Mouse (Mus musculus) midbrain, embryonic 13.5 days (tissue): ENCODE measurements around the gene Mob3a. TPM values are rescaled to one million over a fixed set of nuclear protein-coding genes. Genes with fewer than 3 reads are reported as not detected.
A peak's percentile ranks its signal among the peaks of the same experiment; 100 is the strongest.
"Not testable (repeated sequence)": the region's sequence is repeated elsewhere in the genome, so short reads cannot be mapped to it uniquely, and the experiment has no call there.

Source experiments
- ATAC-seq: fragments of 200-750 bp; cut with Nextera tagmentation; 2 replicates; pipeline ENCODE4 v1.8.0; 2017; ENCODE audit warnings: mild to moderate bottlenecking, moderate TSS enrichment, moderate library complexity
- H3K27ac ChIP-seq: fragments of 300-500 bp; sonication (generic); 2 replicates; pipeline ENCODE4 v1.5.1; 2015; ENCODE audit warnings: inconsistent platforms, mild to moderate bottlenecking, moderate library complexity
- H3K27me3 ChIP-seq: fragments of 300-500 bp; sonication (generic); 2 replicates; pipeline ENCODE4 v1.6.1; 2015; ENCODE audit warnings: mild to moderate bottlenecking, inconsistent platforms
- H3K36me3 ChIP-seq: fragments of 300-500 bp; sonication (generic); 2 replicates; pipeline ENCODE4 v1.6.1; 2015; ENCODE audit warnings: mild to moderate bottlenecking, inconsistent platforms
- H3K4me1 ChIP-seq: fragments of 300-500 bp; sonication (generic); replicated peaks from 2 replicates; pipeline ENCODE4 v1.6.1; 2015; ENCODE audit warnings: inconsistent platforms
- H3K4me2 ChIP-seq: fragments of 300-500 bp; sonication (generic); replicated peaks from 2 replicates; pipeline ENCODE4 v1.6.1; 2015; ENCODE audit warnings: moderate library complexity, mild to moderate bottlenecking, inconsistent platforms
- H3K4me3 ChIP-seq: fragments of 300-500 bp; sonication (generic); replicated peaks from 2 replicates; pipeline ENCODE4 v1.5.1; 2015; ENCODE audit warnings: mild to moderate bottlenecking, inconsistent platforms
- H3K9ac ChIP-seq: fragments of 300-500 bp; sonication (generic); replicated peaks from 2 replicates; pipeline ENCODE4 v1.6.1; 2015; ENCODE audit warnings: mild to moderate bottlenecking, inconsistent platforms
- H3K9me3 ChIP-seq: fragments of 300-500 bp; sonication (generic); 2 replicates; pipeline ENCODE4 v1.6.1; 2016; ENCODE audit warnings: mild to moderate bottlenecking, inconsistent platforms
- WGBS: fragments of 180-500 bp; shearing (Covaris S2); methylation state at CpG from one replicate; pipeline ENCODE4 v1.1.7; 2015; 5-methylcytosine and 5-hydroxymethylcytosine counted together
- polyA plus RNA-seq: library from polyadenylated mRNA; unstranded; fragments of >200 nt; fragmentation: Nextera tagmentation; extraction: Ambion mirVana; gene quantifications from 2 replicates; pipeline ENCODE4 v1.2.1, GENCODE M21; 2015

Mob3a gene
- polyA plus RNA-seq, 1 experiment from 2014 or later, result 58.3 TPM

DNA sequence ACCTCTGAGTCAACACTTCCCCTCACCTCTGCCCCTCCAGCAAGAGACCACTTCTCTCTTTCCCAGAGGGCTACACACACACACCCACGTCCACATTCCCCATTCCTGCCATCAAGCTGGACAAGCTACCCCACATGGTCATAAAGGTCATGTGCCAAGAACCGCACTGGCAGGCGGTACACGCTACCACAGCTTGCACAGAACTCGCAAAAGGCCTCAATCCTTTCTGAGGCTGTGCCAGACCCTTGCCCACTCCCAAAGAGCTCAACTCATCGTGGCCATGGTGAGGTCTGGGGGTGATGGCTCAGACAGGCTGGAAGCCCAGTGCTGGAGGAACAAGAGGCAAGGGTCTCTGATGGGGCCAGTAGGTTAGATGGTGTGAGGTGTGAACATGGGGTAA, 46.9 kb downstream of the Mob3a start:
- Histone ChIP-seq H3K4me1 (peaks cover 35% of the 10 kb centered on the region), H3K4me2 (peak overlapping the region; percentile 79), H3K9ac (peak overlapping the region; percentile 96), H3K27ac (no peak overlapping the region), H3K27me3 (no peaks in the 10 kb centered on the region), H3K36me3 (peaks cover 9% of the 10 kb centered on the region), H3K4me3 (peak overlapping the region; percentile 91; the same call in 1 of the 2 replicates), H3K9me3 (no peaks in the 10 kb centered on the region)
- WGBS, result 90% methylated on average over 6 of the region's 6 CpGs
- no peak for ATAC-seq

DNA sequence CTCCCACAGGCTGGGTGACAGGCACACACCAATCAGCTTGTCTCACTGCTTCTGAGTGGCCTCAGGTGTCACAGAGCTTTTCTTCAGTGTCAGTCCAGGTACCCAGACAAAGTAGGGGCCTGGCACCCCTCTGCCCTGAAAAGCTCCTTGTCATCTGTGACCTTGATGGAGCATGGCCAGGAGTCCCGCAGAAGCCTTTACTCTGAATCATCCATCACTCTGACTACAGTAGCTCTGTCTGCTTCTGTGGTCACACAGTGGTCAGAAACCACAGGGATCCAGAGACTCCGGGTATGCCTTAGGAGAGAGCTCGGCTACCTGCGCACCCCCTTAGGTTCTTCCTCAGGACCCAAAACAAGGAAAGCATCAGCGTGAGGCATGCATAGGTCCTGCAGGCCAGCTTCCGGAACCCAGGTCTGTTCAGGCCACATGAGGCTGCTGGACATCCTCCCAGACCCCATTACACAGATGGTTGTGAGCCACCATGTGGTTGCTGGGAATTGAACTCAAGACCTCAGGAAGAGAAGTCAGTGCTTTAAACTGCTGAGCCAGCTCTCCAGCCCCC, 48.5 kb downstream of the Mob3a start:
- no peak overlapping the region for H3K4me3 ChIP-seq
- ATAC-seq, result no peak
- H3K9me3 ChIP-seq, result no peaks in the 10 kb centered on the region
- H3K27ac ChIP-seq, result no peak overlapping the region
- peaks cover 14% of the 10 kb centered on the region for H3K36me3 ChIP-seq
- no peaks in the 10 kb centered on the region for H3K27me3 ChIP-seq
- H3K9ac ChIP-seq, result no peak overlapping the region
- H3K4me2 ChIP-seq, result no peak overlapping the region
- 98% methylated on average over 6 of the region's 6 CpGs for WGBS
- H3K4me1 ChIP-seq, result peaks cover 33% of the 10 kb centered on the region

DNA sequence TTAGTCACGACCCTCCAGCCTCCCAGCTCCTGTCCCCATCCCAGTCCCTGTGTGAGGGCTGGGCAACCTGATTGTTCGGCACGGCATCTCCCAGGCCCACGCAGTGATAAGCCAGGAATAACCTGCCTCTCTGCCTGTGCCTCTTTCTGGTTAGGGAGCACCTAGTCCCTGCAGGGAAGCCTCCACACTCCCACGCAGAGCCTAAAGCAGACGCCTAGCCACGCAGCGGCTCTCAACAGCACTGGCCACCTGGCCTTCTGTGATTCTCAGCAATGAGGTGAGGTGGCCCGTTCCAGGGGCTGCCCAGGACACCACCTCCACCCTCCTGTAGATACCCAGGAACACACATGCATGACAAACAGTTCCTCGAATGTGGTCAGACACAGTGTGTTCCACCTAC, 51.4 kb downstream of the Mob3a start:
- H3K9me3 ChIP-seq, result no peaks in the 10 kb centered on the region
- no peak overlapping the region for H3K27ac ChIP-seq
- no peak overlapping the region for H3K4me2 ChIP-seq
- peaks cover 39% of the 10 kb centered on the region for H3K36me3 ChIP-seq
- H3K9ac ChIP-seq, result no peak overlapping the region
- ATAC-seq, result no peak
- no peaks in the 10 kb centered on the region for H3K27me3 ChIP-seq
- 92% methylated on average over 10 of the region's 10 CpGs for WGBS
- peaks cover 20% of the 10 kb centered on the region for H3K4me1 ChIP-seq
- no peak overlapping the region for H3K4me3 ChIP-seq

DNA sequence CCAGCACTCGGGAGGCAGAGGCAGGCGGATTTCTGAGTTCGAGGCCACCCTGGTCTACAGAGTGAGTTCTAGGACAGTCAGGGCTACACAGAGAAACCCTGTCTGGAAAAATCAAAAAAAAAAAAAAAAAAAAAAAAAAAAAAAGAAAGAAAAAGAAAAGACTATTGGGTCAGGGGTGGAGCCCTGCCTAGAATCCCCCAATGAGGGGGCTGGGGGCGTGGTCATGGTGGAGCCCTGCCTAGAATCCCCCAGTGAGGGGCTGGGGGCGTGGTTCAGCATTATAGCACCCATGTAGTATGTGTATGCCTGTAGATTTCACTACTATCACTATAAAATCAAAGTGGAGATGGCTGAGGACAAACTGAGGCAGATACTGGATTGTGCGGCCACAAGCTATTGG, 51.9 kb downstream of the Mob3a start:
- H3K4me3 ChIP-seq, H3K27ac ChIP-seq, H3K4me2 ChIP-seq, H3K9ac ChIP-seq, H3K27me3 ChIP-seq, H3K9me3 ChIP-seq, ATAC-seq: not testable (repeated sequence)
- Histone ChIP-seq H3K36me3 (peaks cover 44% of the 10 kb centered on the region), H3K4me1 (peaks cover 15% of the 10 kb centered on the region)
- 91% methylated on average over 6 of the region's 6 CpGs for WGBS

DNA sequence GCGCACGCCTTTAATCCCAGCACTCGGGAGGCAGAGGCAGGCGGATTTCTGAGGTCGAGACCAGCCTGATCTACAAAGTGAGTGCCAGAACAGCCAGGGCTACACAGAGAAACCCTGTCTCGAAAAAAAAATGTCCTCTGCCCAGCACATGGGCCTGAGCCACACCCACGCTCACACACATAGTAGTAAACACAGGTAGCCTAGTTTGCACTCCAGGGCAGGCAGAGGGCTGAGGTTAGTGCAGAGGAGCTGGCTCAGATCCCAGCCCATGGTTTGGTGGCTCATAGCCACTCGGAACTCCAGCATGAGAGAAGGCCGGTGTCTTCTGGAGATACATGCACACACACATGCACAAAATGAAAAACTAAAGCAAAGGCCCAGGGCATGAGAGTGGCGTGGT, 54.8 kb downstream of the Mob3a start:
- H3K9me3 ChIP-seq, result no peaks in the 10 kb centered on the region
- 0 out of 2 replicates have a peak, but pooled peaks cover under 1% of the 10 kb centered on the region for H3K4me1 ChIP-seq
- H3K9ac ChIP-seq, result no peak overlapping the region
- H3K36me3 ChIP-seq, result peaks cover 68% of the 10 kb centered on the region
- ATAC-seq, result no peak
- H3K27me3 ChIP-seq, result no peaks in the 10 kb centered on the region
- H3K4me2 ChIP-seq, result no peak overlapping the region
- H3K27ac ChIP-seq, result no peak overlapping the region
- WGBS, result 94% methylated on average over 10 of the region's 10 CpGs
- H3K4me3 ChIP-seq, result no peak overlapping the region

DNA sequence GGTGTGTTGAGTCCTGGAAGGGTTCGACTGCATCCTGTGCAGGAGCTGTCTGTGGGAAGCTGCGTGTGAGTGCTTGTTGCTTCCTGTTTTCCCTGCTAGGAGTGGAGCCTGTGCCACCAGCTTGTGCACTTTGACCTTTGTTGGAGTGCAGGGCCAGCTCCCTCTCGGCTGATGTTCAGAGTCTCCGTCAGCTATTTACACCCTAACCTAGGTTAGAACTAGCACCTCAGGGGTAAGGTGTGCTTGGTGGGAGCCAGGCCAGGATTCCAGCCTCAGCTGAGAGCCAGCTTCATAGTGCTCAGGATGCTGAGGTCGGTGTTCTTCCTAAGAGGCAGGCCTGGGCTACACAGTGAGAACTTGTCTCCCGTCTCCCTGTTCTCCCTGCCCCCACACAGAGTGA, 66.4 kb downstream of the Mob3a start:
- Histone ChIP-seq H3K9ac (no peak overlapping the region), H3K9me3 (no peaks in the 10 kb centered on the region), H3K4me3 (no peak overlapping the region), H3K27ac (no peak overlapping the region), H3K4me2 (no peak overlapping the region), H3K36me3 (peaks cover 65% of the 10 kb centered on the region), H3K4me1 (no peaks in the 10 kb centered on the region), H3K27me3 (no peaks in the 10 kb centered on the region)
- no peak for ATAC-seq
- 95% methylated on average over 6 of the region's 6 CpGs for WGBS

Other genes with a start within 250 kb of the Mob3a start
- 2.6 and 3.0 TPM in 2 replicates for gene Onecut3, start 207.1 kb downstream of the Mob3a start, polyA plus RNA-seq
- gene Atp8b3, start 162.9 kb downstream of the Mob3a start, polyA plus RNA-seq, result 0.94 and 1.1 TPM in 2 replicates
- 28.8 and 32.6 TPM in 2 replicates for gene Rexo1, start 140.4 kb downstream of the Mob3a start, polyA plus RNA-seq
- 3.7 and 4.5 TPM in 2 replicates for gene Klf16, start 124.7 kb downstream of the Mob3a start, polyA plus RNA-seq
- 78.5 and 93.4 TPM in 2 replicates for gene Abhd17a, start 111.6 kb downstream of the Mob3a start, polyA plus RNA-seq
- gene Scamp4, start 99.1 kb downstream of the Mob3a start, polyA plus RNA-seq, result 60.2 and 60.3 TPM in 2 replicates
- gene Adat3, start 99.1 kb downstream of the Mob3a start, polyA plus RNA-seq, result 6.1 and 7.6 TPM in 2 replicates
- gene Gm49322, start 96.0 kb downstream of the Mob3a start, polyA plus RNA-seq, result 4.0 and 4.9 TPM in 2 replicates
- 73.8 and 115 TPM in 2 replicates for gene Csnk1g2, start 79.1 kb downstream of the Mob3a start, polyA plus RNA-seq
- 60.9 and 80.6 TPM in 2 replicates for gene Btbd2, start 44.9 kb downstream of the Mob3a start, polyA plus RNA-seq
- gene Mknk2, start 23.9 kb downstream of the Mob3a start, polyA plus RNA-seq, result 49.6 and 60.1 TPM in 2 replicates
- gene Izumo4, start 207 bp upstream of the Mob3a start, polyA plus RNA-seq, result 37.8 and 39.2 TPM in 2 replicates
- 94.5 and 96.3 TPM in 2 replicates for gene Ap3d1, start 40.3 kb upstream of the Mob3a start, polyA plus RNA-seq
- gene Dot1l, start 53.2 kb upstream of the Mob3a start, polyA plus RNA-seq, result 19.3 and 23.3 TPM in 2 replicates
- gene Sf3a2, start 96.2 kb upstream of the Mob3a start, polyA plus RNA-seq, result 64.1 and 64.9 TPM in 2 replicates
- 131 and 150 TPM in 2 replicates for gene Plekhj1, start 96.6 kb upstream of the Mob3a start, polyA plus RNA-seq
- gene Amh, start 103.3 kb upstream of the Mob3a start, polyA plus RNA-seq, result not detected in 2 replicates
- 0.28 and 0.43 TPM in 2 replicates for gene Jsrp1, start 111.5 kb upstream of the Mob3a start, polyA plus RNA-seq
- 1,319 and 1,425 TPM in 2 replicates for gene Oaz1, start 124.7 kb upstream of the Mob3a start, polyA plus RNA-seq
- 1.5 and 1.9 TPM in 2 replicates for gene Lingo3, start 142.1 kb upstream of the Mob3a start, polyA plus RNA-seq
- gene Lsm7, start 153.2 kb upstream of the Mob3a start, polyA plus RNA-seq, result 249 and 254 TPM in 2 replicates
- 56.9 and 61.1 TPM in 2 replicates for gene Sppl2b, start 153.3 kb upstream of the Mob3a start, polyA plus RNA-seq
- gene Tmprss9, start 169.9 kb upstream of the Mob3a start, polyA plus RNA-seq, result 0.15 and 0.31 TPM in 2 replicates
- gene Timm13, start 199.0 kb upstream of the Mob3a start, polyA plus RNA-seq, result 331 TPM in 2 replicates
- gene Lmnb2, start 216.3 kb upstream of the Mob3a start, polyA plus RNA-seq, result 46.9 and 48.2 TPM in 2 replicates
- 4.0 and 4.9 TPM in 2 replicates for gene Gadd45b, start 228.1 kb upstream of the Mob3a start, polyA plus RNA-seq